Mouse (Mus musculus) kidney, postnatal 0 days (tissue): ENCODE measurements around the gene Gm9821. TPM values are rescaled to one million over a fixed set of nuclear protein-coding genes. Genes with fewer than 3 reads are reported as not detected.
A peak's percentile ranks its signal among the peaks of the same experiment; 100 is the strongest.

Experiments
- ATAC-seq: fragments of 200-750 bp; cut with Nextera tagmentation; replicated peaks from 2 replicates; pipeline ENCODE4 v1.8.0; 2017; ENCODE audit warnings: low read depth, moderate number of reproducible peaks, moderate TSS enrichment, moderate library complexity; ENCODE audit not compliant: low FRiP score
- DNase-seq: peaks from one replicate; pipeline ENCODE4 v3.0.0-alpha.2; 2016; ENCODE audit warnings: low spot score
- H3K27ac ChIP-seq: fragments of 300-500 bp; sonication (generic); 2 replicates; pipeline ENCODE4 v1.5.1; 2014; ENCODE audit warnings: mild to moderate bottlenecking
- H3K27me3 ChIP-seq: fragments of 300-500 bp; sonication (generic); 2 replicates; pipeline ENCODE4 v1.6.1; 2014; ENCODE audit warnings: low read length, mixed read lengths; ENCODE audit not compliant: insufficient read depth
- H3K36me3 ChIP-seq: fragments of 300-500 bp; sonication (generic); 2 replicates; pipeline ENCODE4 v1.6.1; 2014; ENCODE audit warnings: low read length, mixed read lengths; ENCODE audit not compliant: insufficient read depth
- H3K4me1 ChIP-seq: fragments of 300-500 bp; sonication (generic); replicated peaks from 2 replicates; pipeline ENCODE4 v1.6.1; 2014; ENCODE audit warnings: antibody characterized with exemption, low read length, mixed read lengths; ENCODE audit not compliant: insufficient read depth
- H3K4me2 ChIP-seq: fragments of 300-500 bp; sonication (generic); 2 replicates; pipeline ENCODE4 v1.6.1; 2014; ENCODE audit warnings: mild to moderate bottlenecking, low read length, moderate library complexity, mixed read lengths
- H3K4me3 ChIP-seq: fragments of 300-500 bp; sonication (generic); replicated peaks from 2 replicates; pipeline ENCODE4 v1.5.1; 2014; ENCODE audit warnings: low read depth, low read length
- H3K9ac ChIP-seq: fragments of 300-500 bp; sonication (generic); 2 replicates; pipeline ENCODE4 v1.6.1; 2014; ENCODE audit warnings: low read depth, low read length
- H3K9me3 ChIP-seq: fragments of 300-500 bp; sonication (generic); replicated peaks from 2 replicates; pipeline ENCODE4 v1.6.1; 2016; ENCODE audit warnings: low read length, inconsistent platforms, mixed read lengths
- CTCF ChIP-seq: IDR thresholded peaks from 2 replicates; pipeline ENCODE4 v1.5.1; 2016; ENCODE audit warnings: antibody characterized with exemption, low read depth, mild to moderate bottlenecking, moderate library complexity
- WGBS: fragments of 180-500 bp; shearing (Covaris S2); extraction: QIAGEN DNeasy Blood & Tissue Kit; methylation state at CpG from one replicate; pipeline ENCODE4 v1.1.7; 2014; 5-methylcytosine and 5-hydroxymethylcytosine counted together
- microRNA-seq: library from miRNA; unstranded; fragments of <30 nt; microRNA quantifications from one replicate; pipeline ENCODE4, GENCODE M21; 2016
- polyA plus RNA-seq: library from polyadenylated mRNA; unstranded; fragments of >200 nt; fragmentation: Nextera tagmentation; extraction: Ambion mirVana; gene quantifications from 2 replicates; pipeline ENCODE4 v1.2.1, GENCODE M21; 2015

Gene Gm9821
- polyA plus RNA-seq, 1 experiment from 2014 or later, result 0.12 TPM

DNA sequence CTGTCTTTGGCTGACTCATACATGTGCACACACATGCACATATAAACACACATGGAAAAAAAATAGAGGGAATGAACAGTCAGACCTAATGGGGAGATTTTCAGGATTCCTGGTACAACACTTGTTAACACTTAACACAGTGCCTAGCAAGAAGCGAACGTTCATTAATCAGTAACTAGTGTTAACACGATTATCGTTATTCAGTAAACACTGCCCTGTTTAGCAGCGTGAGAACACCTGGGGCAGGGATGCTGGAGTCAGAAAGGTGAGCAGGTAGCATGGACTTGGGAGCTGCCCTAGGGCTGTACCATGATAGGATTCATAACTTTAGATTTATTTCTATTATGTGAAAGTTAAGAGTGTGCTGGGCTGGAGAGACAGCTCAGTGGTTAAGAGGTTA, 50.5 kb downstream of the Gm9821 start:
- no peaks in the 10 kb centered on the region for H3K27me3 ChIP-seq
- no peak overlapping the region for H3K4me2 ChIP-seq
- H3K4me1 ChIP-seq, result no peaks in the 10 kb centered on the region
- WGBS, result 68% methylated on average over 5 of the region's 5 CpGs
- no peak overlapping the region for H3K9ac ChIP-seq
- no peak for TF ChIP-seq CTCF
- H3K4me3 ChIP-seq, result no peak overlapping the region
- H3K9me3 ChIP-seq, result no peaks in the 10 kb centered on the region
- peak; percentile 46 for DNase-seq
- peak; percentile 72 for ATAC-seq
- no peaks in the 10 kb centered on the region for H3K36me3 ChIP-seq
- H3K27ac ChIP-seq, result no peak overlapping the region

Small RNAs within 50 kb of the gene (microRNA-seq; reads per million reads assigned to microRNA genes)
- gene Mir6999, result not detected

Other genes starting within 250 kb of the Gm9821 start
- 20.8 and 22.3 TPM in 2 replicates for gene Atg13, start 235.1 kb upstream of the Gm9821 start, polyA plus RNA-seq
- gene Harbi1, start 234.9 kb upstream of the Gm9821 start, polyA plus RNA-seq, result 16.1 and 17.2 TPM in 2 replicates
- 10.4 and 12.4 TPM in 2 replicates for gene Ambra1, start 215.6 kb upstream of the Gm9821 start, polyA plus RNA-seq
- gene Chrm4, start 18.5 kb upstream of the Gm9821 start, polyA plus RNA-seq, result 0.22 TPM in 1 of 2 replicates, not detected in the other
- 639 and 693 TPM in 2 replicates for gene Mdk, start 13.4 kb upstream of the Gm9821 start, polyA plus RNA-seq
- gene Dgkz, start 30.2 kb downstream of the Gm9821 start, polyA plus RNA-seq, result 32.1 and 32.4 TPM in 2 replicates
- gene Creb3l1, start 78.8 kb downstream of the Gm9821 start, polyA plus RNA-seq, result 8.7 and 9.3 TPM in 2 replicates
- 18.6 and 19.4 TPM in 2 replicates for gene Phf21a, start 147.4 kb downstream of the Gm9821 start, polyA plus RNA-seq